Mouse (Mus musculus) liver, embryonic 14.5 days (tissue): ENCODE results near the gene Fancm.

Source experiments
- CTCF ChIP-seq: IDR thresholded peaks from 2 replicates; pipeline ENCODE4 v1.5.1; 2016; ENCODE audit warnings: antibody characterized with exemption, low read depth, control low read depth
- EP300 ChIP-seq: IDR thresholded peaks from 2 replicates; pipeline ENCODE4 v1.6.1; 2016; ENCODE audit warnings: antibody characterized with exemption, low read depth

DNA sequence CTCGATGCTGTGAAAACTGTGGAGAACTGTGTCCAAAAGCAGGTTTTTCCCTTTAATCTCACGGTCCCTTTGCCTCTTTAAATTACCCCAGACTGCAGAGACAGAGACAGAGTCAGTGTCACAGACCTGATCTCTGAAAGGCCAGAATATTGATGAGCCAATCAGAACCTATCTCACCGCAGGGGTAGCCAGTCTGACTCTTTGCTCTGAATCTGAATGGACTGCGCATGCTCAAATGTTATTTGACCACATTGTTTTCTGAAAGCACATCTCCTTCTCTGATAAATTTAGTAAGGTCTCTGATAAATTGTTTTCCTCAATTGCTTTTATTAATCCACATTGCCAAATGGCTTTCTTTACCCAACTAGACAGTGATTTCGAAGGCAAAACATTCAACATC lies 44.0 kb downstream of the Fancm start:
- TF ChIP-seq EP300 (no peak), CTCF (no peak)
